Mouse (Mus musculus) limb, embryonic 12.5 days (tissue): ENCODE data around the gene Gm47969. TPM values are rescaled to one million over a fixed set of nuclear protein-coding genes. Genes with fewer than 3 reads are reported as not detected.
A peak's percentile ranks its signal among the peaks of the same experiment; 100 is the strongest.

Source experiments
- ATAC-seq: fragments of 200-750 bp; cut with Nextera tagmentation; 2 replicates; pipeline ENCODE4 v1.8.0; 2017; ENCODE audit warnings: low read depth, moderate TSS enrichment; ENCODE audit not compliant: insufficient number of reproducible peaks, insufficient read depth, low FRiP score, low TSS enrichment
- H3K27ac ChIP-seq: fragments of 300-500 bp; sonication (generic); 2 replicates; pipeline ENCODE4 v1.5.1; 2016; ENCODE audit warnings: mild to moderate bottlenecking, moderate library complexity
- H3K27me3 ChIP-seq: fragments of 300-500 bp; sonication (generic); 2 replicates; pipeline ENCODE4 v1.6.1; 2016; ENCODE audit warnings: mild to moderate bottlenecking, moderate library complexity
- H3K36me3 ChIP-seq: fragments of 300-500 bp; sonication (generic); 2 replicates; pipeline ENCODE4 v1.6.1; 2016; ENCODE audit warnings: mild to moderate bottlenecking, moderate library complexity
- H3K4me1 ChIP-seq: fragments of 300-500 bp; sonication (generic); replicated peaks from 2 replicates; pipeline ENCODE4 v1.6.1; 2016
- H3K4me2 ChIP-seq: fragments of 300-500 bp; sonication (generic); 2 replicates; pipeline ENCODE4 v1.6.1; 2016; ENCODE audit warnings: mild to moderate bottlenecking, moderate library complexity
- H3K4me3 ChIP-seq: fragments of 300-500 bp; sonication (generic); replicated peaks from 2 replicates; pipeline ENCODE4 v1.5.1; 2016; ENCODE audit warnings: mild to moderate bottlenecking
- H3K9ac ChIP-seq: fragments of 300-500 bp; sonication (generic); replicated peaks from 2 replicates; pipeline ENCODE4 v1.6.1; 2016; ENCODE audit warnings: mild to moderate bottlenecking, moderate library complexity
- H3K9me3 ChIP-seq: fragments of 300-500 bp; sonication (generic); 2 replicates; pipeline ENCODE4 v1.6.1; 2016; ENCODE audit warnings: mild to moderate bottlenecking, moderate library complexity
- WGBS: fragments of 180-500 bp; shearing (Covaris S2); methylation state at CpG from one replicate; pipeline ENCODE4 v1.1.7; 2016; 5-methylcytosine and 5-hydroxymethylcytosine counted together
- polyA plus RNA-seq: library from polyadenylated mRNA; unstranded; fragments of >200 nt; fragmentation: Nextera tagmentation; extraction: Ambion mirVana; gene quantifications from 2 replicates; pipeline ENCODE4 v1.2.1, GENCODE M21; 2016

Gene Gm47969
- polyA plus RNA-seq, 1 experiment from 2014 or later, result not detected

- under 1% methylated on average over 25 of the region's 25 CpGs for WGBS
- H3K27ac ChIP-seq, result peak within 1 kb of the TSS; percentile 37; the same call in 1 of the 2 replicates
These were observed 6.5 kb upstream of the Gm47969 start, which contains the start of gene Slc19a3 for GRCm38 (mm10) chr1:83038109-83038672. Slc19a3 (minus strand) TSS chr1:83038448.

DNA sequence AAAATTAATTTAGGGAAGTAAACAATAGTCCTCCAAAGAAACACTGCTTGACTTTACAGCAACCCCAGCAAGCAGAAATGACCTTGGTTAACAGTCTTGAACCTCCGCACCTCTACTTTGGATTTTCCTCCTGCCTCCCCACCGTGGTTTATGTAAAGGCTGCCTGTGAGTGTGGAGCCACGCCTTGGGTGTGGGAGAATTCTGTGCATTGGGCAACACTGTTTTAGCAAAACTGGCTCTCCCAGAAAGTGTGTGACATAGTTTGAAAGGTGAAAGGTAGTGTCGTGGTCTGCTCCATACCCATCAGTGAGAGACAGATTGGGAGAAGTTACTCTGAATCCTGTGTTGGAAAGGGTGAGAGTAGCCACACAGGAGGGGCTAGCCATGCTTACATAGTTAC is 5.7 kb upstream of the Gm47969 start:
- no peak for ATAC-seq
- no peak overlapping the region for H3K9ac ChIP-seq
- peaks cover 5% of the 10 kb centered on the region; the same call in 1 of the 2 replicates for H3K27me3 ChIP-seq
- no peaks in the 10 kb centered on the region for H3K9me3 ChIP-seq
- H3K4me1 ChIP-seq, result peaks cover 10% of the 10 kb centered on the region; the same call in 1 of the 2 replicates
- no peak overlapping the region for H3K27ac ChIP-seq
- no peak overlapping the region for H3K4me3 ChIP-seq
- 73% methylated on average over 4 of the region's 4 CpGs for WGBS
- no peaks in the 10 kb centered on the region for H3K36me3 ChIP-seq
- no peak overlapping the region for H3K4me2 ChIP-seq

More at GRCm38 (mm10) chr1:83038109-83038672, 6.5 kb upstream of the Gm47969 start, which contains the start of gene Slc19a3:
- Histone ChIP-seq H3K27me3 (peaks cover 5% of the 10 kb centered on the region; the same call in 1 of the 2 replicates), H3K9me3 (no peaks in the 10 kb centered on the region), H3K4me3 (peak within 1 kb of the TSS; percentile 49), H3K4me2 (peak within 1 kb of the TSS; percentile 66), H3K4me1 (peaks cover 10% of the 10 kb centered on the region; the same call in 1 of the 2 replicates), H3K36me3 (no peaks in the 10 kb centered on the region), H3K9ac (peak within 1 kb of the TSS; percentile 59)
- ATAC-seq, result peak; percentile 88

GRCm38 (mm10) chr1:83042380-83042779 is 2.4 kb upstream of the Gm47969 start, which contains the start of gene Krtap28-10:
Krtap28-10 (minus strand) TSS chr1:83042480.
- ATAC-seq, result no peak
- Histone ChIP-seq H3K4me1 (no peaks in the 10 kb centered on the region), H3K27ac (no peak within 1 kb of the TSS), H3K4me3 (no peak within 1 kb of the TSS), H3K4me2 (no peak within 1 kb of the TSS), H3K9me3 (no peaks in the 10 kb centered on the region), H3K27me3 (peaks cover 5% of the 10 kb centered on the region; the same call in 1 of the 2 replicates), H3K36me3 (no peaks in the 10 kb centered on the region), H3K9ac (no peak within 1 kb of the TSS)
- 90% methylated on average over 2 of the region's 2 CpGs for WGBS

GRCm38 (mm10) chr1:83058481-83058880 is 13.7 kb downstream of the Gm47969 start:
- Histone ChIP-seq H3K27me3 (no peaks in the 10 kb centered on the region), H3K9ac (no peak overlapping the region), H3K4me3 (no peak overlapping the region), H3K4me2 (no peak overlapping the region), H3K4me1 (no peaks in the 10 kb centered on the region), H3K9me3 (no peaks in the 10 kb centered on the region), H3K27ac (no peak overlapping the region), H3K36me3 (no peaks in the 10 kb centered on the region)
- ATAC-seq, result no peak
- WGBS, result 39% methylated on average over 1 of the region's 1 CpGs

GRCm38 (mm10) chr1:83059278-83059677 is 14.5 kb downstream of the Gm47969 start, which contains the start of gene A030005K14Rik:
A030005K14Rik (minus strand) TSS chr1:83059378.
- Histone ChIP-seq H3K4me2 (no peak within 1 kb of the TSS), H3K27me3 (no peaks in the 10 kb centered on the region), H3K9me3 (no peaks in the 10 kb centered on the region), H3K9ac (no peak within 1 kb of the TSS), H3K4me1 (no peaks in the 10 kb centered on the region), H3K27ac (no peak within 1 kb of the TSS), H3K4me3 (no peak within 1 kb of the TSS), H3K36me3 (no peaks in the 10 kb centered on the region)
- no peak for ATAC-seq
- 91% methylated on average over 9 of the region's 9 CpGs for WGBS

DNA sequence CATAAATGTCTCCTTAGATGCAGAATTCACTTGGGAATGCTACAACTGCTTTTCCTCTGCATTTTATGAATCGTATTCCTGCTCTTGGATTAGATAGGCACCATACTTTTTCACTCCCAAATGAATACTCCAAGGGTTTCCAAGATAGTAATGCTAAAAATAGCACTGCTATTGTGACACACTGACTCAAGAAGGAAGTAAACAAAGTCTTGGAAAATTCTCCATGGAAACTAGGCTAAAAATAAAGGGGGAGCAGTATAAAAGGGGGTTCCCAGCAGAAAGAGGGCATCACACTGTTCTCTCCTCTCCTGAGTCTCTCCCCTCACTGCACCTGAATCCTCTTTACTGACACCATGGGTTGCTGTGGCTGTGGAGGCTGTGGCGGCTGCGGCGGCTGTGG is 15.9 kb downstream of the Gm47969 start, which contains the start of gene Krtap28-13:
Krtap28-13 (plus strand) TSS at position 288 of the 400 bp plus-strand sequence.
- H3K4me3 ChIP-seq, result no peak within 1 kb of the TSS
- H3K27ac ChIP-seq, result no peak within 1 kb of the TSS
- H3K9ac ChIP-seq, result no peak within 1 kb of the TSS
- 88% methylated on average over 4 of the region's 4 CpGs for WGBS
- H3K9me3 ChIP-seq, result no peaks in the 10 kb centered on the region
- ATAC-seq, result no peak
- H3K4me1 ChIP-seq, result no peaks in the 10 kb centered on the region
- H3K27me3 ChIP-seq, result no peaks in the 10 kb centered on the region
- no peak within 1 kb of the TSS for H3K4me2 ChIP-seq
- H3K36me3 ChIP-seq, result no peaks in the 10 kb centered on the region

DNA sequence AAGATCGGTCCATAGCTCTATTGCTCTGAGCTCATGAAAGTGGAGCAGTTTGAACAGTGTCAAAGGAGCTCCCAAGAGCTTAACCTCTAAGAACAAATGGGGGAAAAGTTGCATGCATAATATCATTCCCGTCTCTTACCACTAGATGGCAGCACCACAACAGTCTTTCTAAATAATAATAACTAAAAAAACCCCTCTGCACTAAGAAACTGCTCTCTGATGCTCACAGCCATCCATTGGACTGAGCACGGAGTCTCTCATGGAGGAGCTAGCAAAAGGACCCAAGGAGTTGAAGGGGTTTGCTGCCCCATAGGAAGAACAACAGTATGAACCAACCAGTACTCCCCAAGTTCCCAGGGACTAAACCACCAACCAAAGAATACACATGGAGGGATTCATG is 20.1 kb downstream of the Gm47969 start:
- H3K4me3 ChIP-seq, result no peak overlapping the region
- no peak overlapping the region for H3K9ac ChIP-seq
- H3K27me3 ChIP-seq, result no peaks in the 10 kb centered on the region
- no peaks in the 10 kb centered on the region for H3K4me1 ChIP-seq
- no peak overlapping the region for H3K27ac ChIP-seq
- no peak for ATAC-seq
- no peak overlapping the region for H3K4me2 ChIP-seq
- H3K9me3 ChIP-seq, result no peaks in the 10 kb centered on the region
- WGBS, result 33% methylated on average over 3 of the region's 3 CpGs
- no peaks in the 10 kb centered on the region for H3K36me3 ChIP-seq

- ATAC-seq, result no peak
- H3K4me1 ChIP-seq, result no peaks in the 10 kb centered on the region
- H3K27ac ChIP-seq, result no peak overlapping the region
- H3K4me3 ChIP-seq, result no peak overlapping the region
- no peaks in the 10 kb centered on the region for H3K36me3 ChIP-seq
- H3K9me3 ChIP-seq, result no peaks in the 10 kb centered on the region
- no peaks in the 10 kb centered on the region for H3K27me3 ChIP-seq
- H3K4me2 ChIP-seq, result no peak overlapping the region
- H3K9ac ChIP-seq, result no peak overlapping the region
- WGBS, result 78% methylated on average over 4 of the region's 4 CpGs
These were observed 21.8 kb downstream of the Gm47969 start for GRCm38 (mm10) chr1:83066577-83066976.

DNA sequence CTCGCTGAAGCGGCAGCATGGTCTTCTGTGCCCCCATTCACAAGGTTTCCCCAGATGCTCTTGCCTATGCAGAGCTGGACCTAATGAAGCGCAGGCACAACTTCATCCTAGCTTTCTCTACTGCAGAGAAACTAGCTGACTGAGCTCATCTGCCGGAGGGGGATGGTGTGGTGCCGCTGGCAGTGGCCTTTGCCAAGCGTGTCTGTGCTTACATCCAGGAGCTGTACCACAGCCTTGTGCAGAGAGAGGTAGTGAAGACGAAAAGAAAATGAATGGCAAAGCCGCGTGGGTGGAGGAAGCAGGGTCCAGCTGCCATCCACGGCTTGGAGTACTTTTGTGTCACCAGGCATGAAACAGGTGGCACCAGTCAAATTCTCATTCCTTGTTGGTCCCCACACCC is 22.5 kb downstream of the Gm47969 start:
- Histone ChIP-seq H3K27ac (no peak overlapping the region), H3K4me1 (no peaks in the 10 kb centered on the region), H3K4me2 (no peak overlapping the region), H3K9me3 (no peaks in the 10 kb centered on the region), H3K9ac (no peak overlapping the region), H3K4me3 (no peak overlapping the region), H3K36me3 (no peaks in the 10 kb centered on the region), H3K27me3 (no peaks in the 10 kb centered on the region)
- no peak for ATAC-seq
- 85% methylated on average over 10 of the region's 10 CpGs for WGBS

DNA sequence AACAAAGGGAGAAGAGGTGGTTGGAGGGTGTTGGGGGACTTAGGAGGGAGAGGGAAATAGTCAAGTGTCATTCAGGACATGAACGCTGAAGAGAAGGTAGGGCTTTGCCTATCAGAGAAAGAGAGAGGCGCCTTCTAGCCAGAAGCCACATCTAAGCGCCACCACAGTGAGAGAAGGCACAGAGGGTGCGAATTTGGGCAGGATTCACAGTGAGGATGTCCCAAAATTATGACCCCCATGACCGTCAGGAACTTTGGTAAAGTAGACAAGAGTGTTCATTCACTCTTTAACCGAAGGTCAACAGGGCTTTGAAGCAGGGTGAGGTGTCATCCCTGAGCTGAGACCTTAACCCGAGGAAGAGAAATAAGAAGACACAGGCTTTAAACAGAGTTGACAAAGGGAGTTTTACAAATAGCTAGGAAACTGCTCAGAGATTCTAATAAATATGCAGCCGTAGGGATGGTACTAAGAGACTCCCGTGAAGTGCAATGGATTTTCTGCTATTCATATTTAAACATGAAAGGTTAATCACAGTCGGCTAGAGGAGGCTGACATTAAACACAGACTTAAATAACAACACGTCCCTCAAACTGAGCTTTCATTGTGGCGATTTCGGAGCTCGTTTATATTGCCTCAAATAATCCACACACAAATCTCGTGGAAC is 30.9 kb downstream of the Gm47969 start:
- H3K36me3 ChIP-seq, result no peaks in the 10 kb centered on the region
- H3K4me2 ChIP-seq, result peak overlapping the region; percentile 30; the same call in 1 of the 2 replicates
- no peaks in the 10 kb centered on the region for H3K27me3 ChIP-seq
- H3K4me1 ChIP-seq, result no peaks in the 10 kb centered on the region
- H3K4me3 ChIP-seq, result no peak overlapping the region; the same call in 1 of the 2 replicates
- no peak overlapping the region for H3K9ac ChIP-seq
- WGBS, result 49% methylated on average over 15 of the region's 15 CpGs
- no peaks in the 10 kb centered on the region for H3K9me3 ChIP-seq
- ATAC-seq, result no peak
- no peak overlapping the region for H3K27ac ChIP-seq

DNA sequence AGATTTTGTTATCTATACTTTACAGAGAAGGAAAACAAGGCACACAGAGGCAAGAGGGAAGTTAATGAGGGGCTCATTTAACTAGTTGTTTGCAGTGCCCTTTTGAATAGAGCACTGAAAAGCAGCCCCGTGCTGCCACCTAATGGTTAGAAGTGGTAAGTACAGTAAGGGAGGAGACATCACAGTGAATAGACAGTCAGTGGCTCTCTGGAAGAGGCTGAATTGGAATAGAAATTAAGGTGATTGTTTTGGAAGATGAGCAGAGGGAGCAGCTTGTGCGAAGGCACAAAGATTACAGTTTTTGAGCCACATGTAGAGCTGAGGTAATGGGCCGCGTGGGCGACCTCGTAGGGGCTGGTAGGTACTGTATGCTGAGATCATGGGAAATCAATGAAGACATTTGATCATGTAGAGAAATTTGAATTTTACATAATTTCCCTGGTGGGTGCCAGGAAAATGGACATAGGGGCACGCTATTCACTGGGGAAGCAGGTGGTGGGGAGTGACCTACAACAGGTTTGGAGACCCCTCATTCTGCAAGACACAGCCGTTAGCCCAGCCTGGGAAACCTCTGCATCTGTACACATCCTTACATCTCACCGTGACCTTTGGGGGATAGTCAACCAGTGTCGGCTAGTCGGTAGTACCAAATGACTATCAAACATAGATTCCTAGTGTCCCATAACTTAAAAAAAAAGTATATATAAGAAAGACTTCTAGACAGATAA is 31.6 kb downstream of the Gm47969 start:
- H3K27me3 ChIP-seq, result no peaks in the 10 kb centered on the region
- ATAC-seq, result peak; percentile 63; the same call in 1 of the 2 replicates
- H3K36me3 ChIP-seq, result no peaks in the 10 kb centered on the region
- no peak overlapping the region for H3K9ac ChIP-seq
- no peak overlapping the region for H3K27ac ChIP-seq
- no peaks in the 10 kb centered on the region for H3K9me3 ChIP-seq
- no peak overlapping the region; the same call in 1 of the 2 replicates for H3K4me3 ChIP-seq
- no peaks in the 10 kb centered on the region for H3K4me1 ChIP-seq
- WGBS, result 49% methylated on average over 11 of the region's 11 CpGs
- H3K4me2 ChIP-seq, result peak overlapping the region; percentile 30; the same call in 1 of the 2 replicates
